Mouse (Mus musculus) MEL (cell line): ENCODE measurements around the gene Atxn2. TPM values are rescaled to one million over a fixed set of nuclear protein-coding genes. Genes with fewer than 3 reads are reported as not detected.
A peak's percentile ranks its signal among the peaks of the same experiment; 100 is the strongest.

ENCODE experiments used
- DNase-seq: peaks from one replicate; pipeline ENCODE4 v3.0.0; 2011; ENCODE audit warnings: low read depth, low spot score
- H3K27ac ChIP-seq: 2 replicates; pipeline ENCODE4 v1.5.1; 2012; ENCODE audit warnings: low read depth, mild to moderate bottlenecking, control low read depth, low read length, moderate library complexity; ENCODE audit not compliant: control insufficient read depth
- H3K27me3 ChIP-seq, 2 experiments: fragments of 150-350 bp in 1 of 2; sonication (generic) in 1 of 2; 2 replicates each; pipeline ENCODE4 v1.6.1; 2012; ENCODE audit warnings: low read length in 2 of 2, mild to moderate bottlenecking in 2 of 2, improper control_type of control experiment in 1 of 2, moderate library complexity in 1 of 2; ENCODE audit not compliant: insufficient read depth in 2 of 2, control insufficient read depth in 1 of 2
- H3K36me3 ChIP-seq, 2 experiments: 2 replicates each; pipeline ENCODE4 v1.6.1; 2012 to 2014; ENCODE audit warnings: low read length in 2 of 2, improper control_type of control experiment in 1 of 2, inconsistent platforms in 1 of 2, mild to moderate bottlenecking in 1 of 2; ENCODE audit not compliant: insufficient read depth in 2 of 2, control insufficient read depth in 1 of 2
- H3K4me1 ChIP-seq, 2 experiments: fragments of 150-350 bp in 1 of 2; sonication (generic) in 1 of 2; 2 replicates each; pipeline ENCODE4 v1.6.1; 2012; ENCODE audit warnings: low read length in 2 of 2, improper control_type of control experiment in 1 of 2, mild to moderate bottlenecking in 1 of 2; ENCODE audit not compliant: insufficient read depth in 2 of 2, control insufficient read depth in 1 of 2
- H3K4me3 ChIP-seq, 2 experiments: fragments of 150-350 bp in 1 of 2; sonication (generic) in 1 of 2; 2 replicates each; pipeline ENCODE4 v1.5.1; 2012; ENCODE audit warnings: low read depth in 2 of 2, low read length in 2 of 2, mild to moderate bottlenecking in 2 of 2, moderate library complexity in 2 of 2, control low read depth in 1 of 2, improper control_type of control experiment in 1 of 2; ENCODE audit not compliant: control insufficient read depth in 1 of 2, insufficient read depth in 1 of 2
- H3K79me2 ChIP-seq: 2 replicates; pipeline ENCODE4 v1.6.1; 2012; ENCODE audit warnings: mild to moderate bottlenecking, low read length, moderate library complexity; ENCODE audit not compliant: control insufficient read depth, poor library complexity, insufficient read depth
- H3K9ac ChIP-seq: 2 replicates; pipeline ENCODE4 v1.6.1; 2012; ENCODE audit warnings: low read depth, mild to moderate bottlenecking, control low read depth, low read length, moderate library complexity; ENCODE audit not compliant: control insufficient read depth, poor library complexity, severe bottlenecking
- H3K9me3 ChIP-seq: fragments of 150-350 bp; sonication (generic); replicated peaks from 2 replicates; pipeline ENCODE4 v1.6.1; 2012; ENCODE audit warnings: mild to moderate bottlenecking, low read length, improper control_type of control experiment, moderate library complexity; ENCODE audit not compliant: insufficient read depth
- BHLHE40 ChIP-seq: IDR thresholded peaks from 2 replicates; pipeline ENCODE4 v1.6.1; 2012; ENCODE audit warnings: low read depth, mild to moderate bottlenecking, inconsistent platforms, low read length, improper control_type of control experiment, borderline replicate concordance
- CTCF ChIP-seq, 3 experiments: IDR thresholded peaks in 2 of 3; conservative IDR thresholded peaks in 1 of 3; 2 replicates each; pipeline ENCODE4 v1.5.1; 2011 to 2012; ENCODE audit warnings: low read length in 3 of 3, low read depth in 2 of 3, mild to moderate bottlenecking in 2 of 3, improper control_type of control experiment in 1 of 3, inconsistent platforms in 1 of 3, mixed read lengths in 1 of 3, moderate library complexity in 1 of 3; ENCODE audit not compliant: control insufficient read depth in 1 of 3, insufficient read depth in 1 of 3, poor library complexity in 1 of 3, severe bottlenecking in 1 of 3
- GABPA ChIP-seq: IDR thresholded peaks from 2 replicates; pipeline ENCODE4 v1.6.1; 2012; ENCODE audit warnings: low read depth, mild to moderate bottlenecking, inconsistent platforms, low read length, improper control_type of control experiment, moderate library complexity
- JUND ChIP-seq: IDR thresholded peaks from 2 replicates; pipeline ENCODE4 v1.6.1; 2011; ENCODE audit warnings: low read depth, mild to moderate bottlenecking, improper control_type of control experiment, low read length
- MAZ ChIP-seq: IDR thresholded peaks from 2 replicates; pipeline ENCODE4 v1.6.1; 2012; ENCODE audit warnings: low read depth, mild to moderate bottlenecking, inconsistent platforms, low read length, improper control_type of control experiment
- MEF2A ChIP-seq: IDR thresholded peaks from 2 replicates; pipeline ENCODE4 v1.6.1; 2014; ENCODE audit warnings: low read depth, mild to moderate bottlenecking, inconsistent platforms, low read length, improper control_type of control experiment; ENCODE audit not compliant: poor library complexity, insufficient replicate concordance, severe bottlenecking; ENCODE audit errors: extremely low read depth
- MYB ChIP-seq: IDR thresholded peaks from 2 replicates; pipeline ENCODE4 v1.6.1; 2011; ENCODE audit warnings: mild to moderate bottlenecking, low read depth, low read length, improper control_type of control experiment
- NELFE ChIP-seq: IDR thresholded peaks from 2 replicates; pipeline ENCODE4 v1.6.1; 2011; ENCODE audit warnings: low read depth, low read length, improper control_type of control experiment
- POLR2AphosphoS2 ChIP-seq: IDR thresholded peaks from 2 replicates; pipeline ENCODE4 v1.6.1; 2011; ENCODE audit warnings: low read length, improper control_type of control experiment
- RAD21 ChIP-seq: IDR thresholded peaks from 2 replicates; pipeline ENCODE4 v1.6.1; 2011; ENCODE audit warnings: mild to moderate bottlenecking, low read depth, low read length, improper control_type of control experiment
- RCOR1 ChIP-seq: IDR thresholded peaks from 2 replicates; pipeline ENCODE4 v1.6.1; 2012; ENCODE audit warnings: low read depth, mild to moderate bottlenecking, inconsistent platforms, low read length, improper control_type of control experiment
- SMC3 ChIP-seq: IDR thresholded peaks from 2 replicates; pipeline ENCODE4 v1.6.1; 2011; ENCODE audit warnings: low read depth, low read length, improper control_type of control experiment
- TAL1 ChIP-seq: IDR thresholded peaks from 2 replicates; pipeline ENCODE4 v1.6.1; 2012; ENCODE audit warnings: mild to moderate bottlenecking, inconsistent platforms, low read length, moderate library complexity, mixed read lengths
- ZC3H11A ChIP-seq: IDR thresholded peaks from 2 replicates; pipeline ENCODE4 v1.6.1; 2012; ENCODE audit warnings: low read depth, mild to moderate bottlenecking, inconsistent platforms, low read length, improper control_type of control experiment
- polyA plus RNA-seq, 2 experiments: library from polyadenylated mRNA; stranded (reverse) in 1 of 2; unstranded in 1 of 2; fragments of >175 nt in 1 of 2; fragments of >200 nt in 1 of 2; gene quantifications; 2 replicates each; pipeline versions ENCODE4 v1.2.1 to v1.2.4; 2012; ENCODE audit warnings: low replicate concordance in 2 of 2, low read depth in 1 of 2; ENCODE audit not compliant: insufficient read length in 2 of 2, insufficient read depth in 1 of 2, missing spikeins in 1 of 2
- total RNA-seq: library from RNA; depleted of rRNA; stranded (reverse); fragments of 300-350 nt; gene quantifications from 2 replicates; pipeline ENCODE4 v1.2.3, GENCODE M21; 2012

The Atxn2 gene
- total and polyA plus RNA-seq, 3 experiments, result 16.3 to 476 (median 85.4) TPM

DNA sequence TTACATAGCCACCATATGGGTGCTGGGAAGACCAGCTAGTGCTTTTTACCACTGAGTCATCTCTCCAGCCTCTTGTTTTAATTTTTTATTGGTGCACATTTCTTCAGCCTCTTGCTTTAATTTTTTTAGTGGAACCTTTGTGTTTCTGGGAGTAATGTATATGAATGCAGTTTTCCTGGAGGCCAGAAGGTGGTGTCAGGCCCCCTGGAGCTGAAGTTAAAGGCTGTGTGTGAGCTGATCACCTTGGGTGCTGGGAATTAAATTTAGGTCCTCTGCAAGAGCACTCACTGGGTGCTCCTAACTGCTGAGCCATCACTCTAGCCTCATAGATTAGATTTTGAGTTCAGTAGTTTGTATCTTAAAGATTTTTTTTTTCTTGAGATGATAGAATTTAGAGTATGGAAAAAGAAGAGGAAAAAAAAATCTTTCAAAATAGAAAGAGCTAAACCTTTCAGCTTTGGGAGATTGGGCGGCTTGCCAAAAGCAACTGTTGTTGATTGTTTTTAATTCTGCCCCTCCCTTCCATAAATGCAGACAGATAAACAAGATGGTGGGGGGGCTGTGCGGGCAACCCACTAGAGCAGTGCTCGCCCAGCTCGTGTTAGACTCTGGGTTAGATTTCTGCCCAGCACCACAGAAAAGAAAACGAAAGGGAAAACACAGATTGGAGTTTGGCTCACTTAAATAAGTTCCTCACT is 9.9 kb downstream of the Atxn2 start:
- H3K27ac ChIP-seq, result no peak overlapping the region
- peaks cover 0 to 9% of the 10 kb centered on the region in 2 experiments; a peak in 2 of 4 replicates for H3K4me1 ChIP-seq
- H3K36me3 ChIP-seq, result peaks cover 0 to 5% of the 10 kb centered on the region in 2 experiments; a peak in 3 of 4 replicates

DNA sequence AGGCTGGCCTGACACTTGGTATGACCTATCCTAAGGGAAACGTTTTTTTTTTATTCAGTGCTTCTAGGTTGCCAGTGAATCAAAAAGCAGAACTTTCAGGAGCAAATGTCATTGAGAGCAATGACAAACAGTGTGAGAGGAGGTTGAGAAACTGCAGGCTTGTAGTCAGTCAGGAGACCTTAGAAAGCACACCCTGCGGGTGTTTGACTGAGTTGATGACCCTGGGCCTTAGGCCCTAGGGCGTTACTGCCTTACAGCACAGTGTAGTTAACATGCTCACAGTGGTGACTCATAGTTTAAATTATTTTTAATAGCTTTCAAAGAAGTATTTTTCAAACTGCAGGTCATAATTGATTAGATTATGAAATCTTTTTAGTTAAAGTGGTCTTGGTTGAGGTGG is 10.7 kb downstream of the Atxn2 start:
- no peaks in the 10 kb centered on the region for H3K27me3 ChIP-seq
- no peak overlapping the region for H3K27ac ChIP-seq
- H3K9ac ChIP-seq, result no peak overlapping the region
- H3K9me3 ChIP-seq, result no peaks in the 10 kb centered on the region
- peaks cover 0 to 9% of the 10 kb centered on the region in 2 experiments; a peak in 2 of 4 replicates for H3K4me1 ChIP-seq
- H3K79me2 ChIP-seq, result peaks cover 60% of the 10 kb centered on the region
- TF ChIP-seq NELFE (no peak), TAL1 (no peak), MYB (no peak), POLR2AphosphoS2 (no peak), JUND (no peak), RCOR1 (no peak), MAZ (no peak), MEF2A (no peak)
- peaks cover 0 to 7% of the 10 kb centered on the region in 2 experiments; a peak in 3 of 4 replicates for H3K36me3 ChIP-seq
- H3K4me3 ChIP-seq, result no peak overlapping the region
- DNase-seq, result no peak

More for the DNA sequence above, 9.9 kb downstream of the Atxn2 start:
- DNase-seq, result peak; percentile 65
- H3K27me3 ChIP-seq, result no peaks in the 10 kb centered on the region
- no peaks in the 10 kb centered on the region for H3K9me3 ChIP-seq
- TF ChIP-seq BHLHE40 (no peak), ZC3H11A (0 out of 2 replicates have a peak, but pooled peaks have one; percentile 12), CTCF (IDR thresholded peaks at IDR 0.05 in 2 of 3, conservative IDR thresholded peaks at IDR 0.05 in 1 of 3; ENCODE audit: control insufficient read depth in 1 of 3, insufficient read depth in 1 of 3, low read depth in 2 of 3, low read length in 3 of 3, poor library complexity in 1 of 3, severe bottlenecking in 1 of 3) (peak; percentile 31 to 58 (median 48); a peak in 5 of 6 replicates), RAD21 (peak; percentile 42), GABPA (no peak), MEF2A (no peak), SMC3 (peak; percentile 51)
- H3K79me2 ChIP-seq, result peaks cover 66% of the 10 kb centered on the region
- H3K4me3 ChIP-seq, result no peak overlapping the region
- no peak overlapping the region for H3K9ac ChIP-seq
